Mouse (Mus musculus) kidney, adult 2 months (tissue): Measurements from ENCODE around the gene Zc3hc1.

Experiments
- CTCF ChIP-seq: fragments of 200-500 bp; conservative IDR thresholded peaks from 2 replicates; pipeline ENCODE4 v1.5.1; 2011; ENCODE audit warnings: low read depth, mild to moderate bottlenecking, control low read depth, low read length, moderate library complexity, mixed read lengths; ENCODE audit not compliant: insufficient read depth, insufficient read length
- POLR2A ChIP-seq: fragments of 200-500 bp; IDR thresholded peaks from one replicate; pipeline ENCODE4 v1.6.1; 2011; ENCODE audit warnings: low read depth, low read length, control low read depth

DNA sequence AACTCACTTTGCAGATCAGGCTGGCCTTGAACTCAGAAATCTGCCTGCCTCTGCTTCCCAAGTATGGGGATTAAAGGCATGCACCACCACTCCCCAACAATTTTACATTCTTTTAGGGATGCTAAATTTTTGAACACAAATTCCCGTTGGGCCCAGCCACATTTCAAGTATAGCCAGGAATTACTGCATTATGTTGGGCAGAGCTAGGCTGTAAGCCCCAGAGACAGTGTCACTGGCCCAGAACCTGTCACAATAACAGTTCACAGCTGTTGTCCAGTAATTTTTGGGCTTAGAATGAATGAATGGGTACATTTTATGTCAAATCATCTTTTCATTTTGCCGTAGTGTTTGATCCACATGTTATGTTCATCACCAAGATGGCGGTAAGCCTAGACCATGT lies 45.6 kb upstream of the Zc3hc1 start:
- TF ChIP-seq CTCF = no peak
- TF ChIP-seq POLR2A = no peak
